Mouse (Mus musculus) CD4-positive, CD25-positive, alpha-beta regulatory T cell, adult 2 months (primary cell): ENCODE results near the gene Gm32802.
"Not testable (repeated sequence)": the region's sequence is repeated elsewhere in the genome, so short reads cannot be mapped to it uniquely, and the experiment has no call there.

Experiments used
- DNase-seq: peaks from one replicate; pipeline ENCODE4 v3.0.0-alpha.2; 2012; ENCODE audit warnings: low read depth, low spot score

Gm32802 gene

GRCm38 (mm10) chr10:118258388-118258787, at the start of gene Gm32802:
TSS of gene Gm32802 (plus strand) at chr10:118258688.
- not testable (repeated sequence) for DNase-seq

- DNase-seq, result not testable (repeated sequence)
Observed at GRCm38 (mm10) chr10:118215719-118216393, 42.6 kb upstream of the Gm32802 start.

- not testable (repeated sequence) for DNase-seq
Observed at GRCm38 (mm10) chr10:118227629-118228028, 30.9 kb upstream of the Gm32802 start.

- not testable (repeated sequence) for DNase-seq
Observed at GRCm38 (mm10) chr10:118232607-118233006, 25.9 kb upstream of the Gm32802 start.

- DNase-seq, result not testable (repeated sequence)
Observed at GRCm38 (mm10) chr10:118240680-118241079, 17.8 kb upstream of the Gm32802 start, which contains the start of gene Gm32717. TSS of gene Gm32717 (minus strand) at chr10:118240780.

- not testable (repeated sequence) for DNase-seq
Observed at GRCm38 (mm10) chr10:118249006-118249595, 9.4 kb upstream of the Gm32802 start.

- DNase-seq, result peak; percentile 24
Observed at GRCm38 (mm10) chr10:118250852-118251295, 7.6 kb upstream of the Gm32802 start.

GRCm38 (mm10) chr10:118268812-118269211, 10.3 kb downstream of the Gm32802 start:
- DNase-seq, result not testable (repeated sequence)

- DNase-seq, result not testable (repeated sequence)
Observed at GRCm38 (mm10) chr10:118271416-118271815, 12.9 kb downstream of the Gm32802 start.

- DNase-seq, result not testable (repeated sequence)
Observed at GRCm38 (mm10) chr10:118278069-118278468, 19.6 kb downstream of the Gm32802 start.

GRCm38 (mm10) chr10:118282565-118282964, 24.1 kb downstream of the Gm32802 start:
- not testable (repeated sequence) for DNase-seq

- DNase-seq, result not testable (repeated sequence)
Observed at GRCm38 (mm10) chr10:118283016-118283415, 24.5 kb downstream of the Gm32802 start.

GRCm38 (mm10) chr10:118294938-118295337, 36.5 kb downstream of the Gm32802 start, which contains the start of gene Iltifb:
TSS of gene Iltifb (minus strand) at chr10:118295038.
- DNase-seq, result no peak

GRCm38 (mm10) chr10:118302133-118302532, 43.6 kb downstream of the Gm32802 start:
- DNase-seq, result peak; percentile 3
